Mouse (Mus musculus) liver, adult 2 months (tissue): ENCODE results near the gene Rnf10. TPM values are rescaled to one million over a fixed set of nuclear protein-coding genes. Genes with fewer than 3 reads are reported as not detected.

Experiments used
- DNase-seq: peaks from one replicate; pipeline ENCODE4 v3.0.0-alpha.2; 2011; ENCODE audit warnings: low read depth, low spot score; ENCODE audit errors: extremely low read depth
- H3K27ac ChIP-seq: fragments of 200-500 bp; replicated peaks from 2 replicates; pipeline ENCODE4 v1.5.1; 2012; ENCODE audit warnings: low read depth, mild to moderate bottlenecking, control low read depth, inconsistent platforms, low read length; ENCODE audit not compliant: insufficient read depth
- H3K27me3 ChIP-seq: fragments of 200-500 bp; 2 replicates; pipeline ENCODE4 v1.6.1; 2012; ENCODE audit warnings: mild to moderate bottlenecking, moderate library complexity, low read length, inconsistent platforms; ENCODE audit not compliant: control insufficient read depth, insufficient read depth
- H3K36me3 ChIP-seq: fragments of 200-500 bp; 2 replicates; pipeline ENCODE4 v1.6.1; 2012; ENCODE audit warnings: low read length, inconsistent platforms; ENCODE audit not compliant: control insufficient read depth, insufficient read depth
- H3K4me1 ChIP-seq: fragments of 200-500 bp; 2 replicates; pipeline ENCODE4 v1.6.1; 2011; ENCODE audit warnings: low read length; ENCODE audit not compliant: control insufficient read depth, insufficient read depth
- H3K4me3 ChIP-seq: fragments of 200-500 bp; 2 replicates; pipeline ENCODE4 v1.5.1; 2011; ENCODE audit warnings: low read depth, mild to moderate bottlenecking, control low read depth, low read length, moderate library complexity; ENCODE audit not compliant: insufficient read depth
- H3K79me2 ChIP-seq: fragments of 200-500 bp; 2 replicates; pipeline ENCODE4 v1.6.1; 2012; ENCODE audit warnings: inconsistent platforms, mild to moderate bottlenecking, low read length, moderate library complexity; ENCODE audit not compliant: control insufficient read depth, insufficient read depth
- H3K9ac ChIP-seq: fragments of 200-500 bp; 2 replicates; pipeline ENCODE4 v1.6.1; 2012; ENCODE audit warnings: low read depth, mild to moderate bottlenecking, control low read depth, inconsistent platforms, low read length
- CTCF ChIP-seq: fragments of 200-500 bp; IDR thresholded peaks from 2 replicates; pipeline ENCODE4 v1.5.1; 2011; ENCODE audit warnings: low read depth, low read length, control low read depth
- POLR2A ChIP-seq: fragments of 200-500 bp; IDR thresholded peaks from 2 replicates; pipeline ENCODE4 v1.6.1; 2011; ENCODE audit warnings: low read length, control low read depth; ENCODE audit not compliant: insufficient read depth; ENCODE audit errors: extremely low read depth
- WGBS: fragments of 180-500 bp; shearing (Covaris S2); methylation state at CpG from one replicate; pipeline ENCODE4 v1.1.7; 2018; 5-methylcytosine and 5-hydroxymethylcytosine counted together
- polyA plus RNA-seq: library from polyadenylated mRNA; depleted of rRNA; stranded (reverse); fragments of >200 nt; gene quantifications from 2 replicates; pipeline ENCODE4 v1.2.3, GENCODE M21; 2012
- total RNA-seq: library from RNA; depleted of rRNA; stranded (reverse); fragments of >200 nt; gene quantifications from 2 replicates; pipeline ENCODE4 v1.2.3, GENCODE M21; 2014

Gene Rnf10
- total and polyA plus RNA-seq, 2 experiments: 32.1 to 79.2 TPM

DNA sequence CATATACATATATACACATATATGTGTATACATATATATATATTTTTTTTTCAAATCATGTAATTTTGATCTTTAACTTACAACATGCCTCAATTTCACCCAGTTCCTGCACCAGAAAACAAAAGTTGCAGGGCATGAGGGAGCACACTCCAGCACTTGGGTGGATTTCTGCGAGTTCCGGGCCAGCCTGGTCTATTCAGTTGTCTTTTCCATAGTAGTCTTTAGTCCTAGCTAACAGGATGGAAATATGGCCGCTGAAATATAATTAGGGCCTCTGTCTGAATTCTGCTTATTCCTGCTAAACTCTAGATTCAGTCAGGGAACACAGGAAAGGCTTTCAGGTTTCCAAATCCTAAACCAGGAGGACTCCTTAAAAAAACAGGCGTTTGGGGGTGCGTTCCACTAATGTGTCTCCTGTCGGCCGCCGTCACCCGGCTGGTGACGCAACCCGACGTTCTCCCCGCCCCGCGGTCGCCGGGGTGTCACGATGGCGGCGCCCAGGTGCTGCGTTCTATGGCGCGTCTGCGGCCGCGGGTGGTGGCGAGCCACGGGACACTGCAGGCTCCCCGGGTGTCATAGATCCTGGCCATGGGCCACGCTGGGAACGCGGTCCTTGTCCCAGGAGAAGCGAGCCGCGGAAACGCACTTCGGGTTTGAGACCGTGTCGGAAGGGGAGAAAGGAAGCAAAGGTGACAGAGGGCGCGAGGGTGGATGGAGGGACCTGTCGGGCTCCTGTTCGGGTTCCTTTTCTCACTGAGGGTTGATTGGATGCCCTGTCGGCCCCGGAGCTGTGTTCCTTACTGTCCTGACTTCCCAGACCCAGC lies 6.7 kb upstream of the Rnf10 start, which contains the start of gene Coq5:
Gene Coq5 (plus strand): TSS at position 441 of the 824 bp plus-strand sequence.
- Histone ChIP-seq H3K27me3 (no peaks in the 10 kb centered on the region), H3K4me3 (peak within 1 kb of the TSS; percentile 100), H3K9ac (peak within 1 kb of the TSS; percentile 98), H3K4me1 (peaks cover 3% of the 10 kb centered on the region), H3K36me3 (peaks cover 3% of the 10 kb centered on the region; the same call in 1 of the 2 replicates), H3K79me2 (peaks cover 12% of the 10 kb centered on the region), H3K27ac (peak within 1 kb of the TSS; percentile 88)
- WGBS: 3% methylated on average over 45 of the region's 45 CpGs
- TF ChIP-seq POLR2A: peak; percentile 69; the same call in 1 of the 2 replicates
- TF ChIP-seq CTCF: no peak
- peak; percentile 57 for DNase-seq

DNA sequence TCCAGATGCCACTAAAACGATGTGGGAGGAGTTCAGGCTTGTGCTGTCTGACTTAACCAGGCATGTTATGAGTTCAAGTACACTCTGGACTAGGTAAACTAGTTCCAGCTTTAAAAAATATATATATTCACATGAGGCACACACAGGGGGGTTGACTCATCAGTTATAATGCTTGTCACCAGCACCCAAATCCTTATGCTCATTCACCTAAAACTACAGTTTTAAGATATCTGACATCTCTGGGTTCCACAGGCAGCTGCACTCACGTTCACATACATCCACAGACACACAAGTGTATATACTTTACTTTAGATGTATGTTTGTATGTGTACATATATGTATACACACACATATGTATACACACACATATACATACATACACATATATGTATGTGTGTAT lies 6.1 kb upstream of the Rnf10 start:
- 75% methylated on average over 2 of the region's 2 CpGs for WGBS
- Histone ChIP-seq H3K36me3 (no peaks in the 10 kb centered on the region), H3K9ac (no peak overlapping the region), H3K4me1 (peaks cover 3% of the 10 kb centered on the region), H3K27me3 (no peaks in the 10 kb centered on the region), H3K4me3 (no peak overlapping the region), H3K79me2 (peaks cover 12% of the 10 kb centered on the region), H3K27ac (no peak overlapping the region)
- TF ChIP-seq CTCF (no peak), POLR2A (no peak)
- no peak for DNase-seq

DNA sequence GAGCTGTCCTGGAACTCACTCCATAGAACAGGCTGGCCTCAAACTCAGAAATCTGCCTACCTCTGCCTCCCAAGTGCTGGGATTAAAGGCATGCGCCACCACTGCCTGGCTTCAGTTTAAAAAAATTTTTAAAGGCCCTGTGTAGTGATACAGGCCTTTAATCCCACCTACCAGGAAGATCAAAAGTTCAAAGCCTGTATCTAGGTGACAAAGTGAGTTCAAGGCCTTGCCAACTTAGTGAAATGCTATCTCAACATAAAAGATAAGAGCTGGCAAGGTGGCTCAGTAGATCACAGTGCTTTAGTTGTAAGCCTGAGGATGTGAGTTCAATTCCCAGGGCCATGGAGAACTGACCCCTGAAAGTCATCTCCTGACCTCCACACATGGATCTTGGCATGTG lies 5.4 kb upstream of the Rnf10 start:
- Histone ChIP-seq H3K27ac (no peak overlapping the region), H3K27me3 (no peaks in the 10 kb centered on the region), H3K4me1 (peaks cover 6% of the 10 kb centered on the region), H3K4me3 (no peak overlapping the region), H3K9ac (no peak overlapping the region), H3K79me2 (peaks cover 12% of the 10 kb centered on the region), H3K36me3 (no peaks in the 10 kb centered on the region)
- WGBS: 38% methylated on average over 1 of the region's 1 CpGs
- TF ChIP-seq POLR2A (no peak), CTCF (no peak)
- DNase-seq: peak; percentile 81

DNA sequence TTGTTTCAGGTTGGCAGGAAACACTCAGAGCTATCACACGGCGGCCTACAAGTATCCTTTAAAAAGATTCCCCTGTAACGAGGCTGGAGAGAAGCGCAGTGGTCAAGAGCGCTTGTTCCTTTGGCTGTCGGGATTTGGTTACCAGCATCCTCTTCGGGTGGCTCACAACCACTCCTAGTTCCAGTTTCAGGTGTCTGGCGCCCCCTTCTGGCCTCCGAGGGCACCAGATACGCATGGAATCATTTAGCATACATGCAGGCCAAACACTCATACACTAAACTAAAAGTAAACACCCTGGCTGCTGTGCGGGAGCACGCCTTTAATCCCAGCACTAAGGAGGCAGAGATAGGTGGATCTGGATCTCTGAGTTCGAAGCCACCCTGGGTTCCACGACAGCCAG lies 3.3 kb upstream of the Rnf10 start:
- Histone ChIP-seq H3K4me3 (no peak overlapping the region), H3K4me1 (peaks cover 7% of the 10 kb centered on the region), H3K9ac (no peak overlapping the region), H3K36me3 (no peaks in the 10 kb centered on the region), H3K27ac (no peak overlapping the region), H3K27me3 (no peaks in the 10 kb centered on the region), H3K79me2 (peaks cover 23% of the 10 kb centered on the region)
- no peak for TF ChIP-seq POLR2A
- TF ChIP-seq CTCF: peak; percentile 68
- 62% methylated on average over 14 of the region's 14 CpGs for WGBS
- DNase-seq: no peak

DNA sequence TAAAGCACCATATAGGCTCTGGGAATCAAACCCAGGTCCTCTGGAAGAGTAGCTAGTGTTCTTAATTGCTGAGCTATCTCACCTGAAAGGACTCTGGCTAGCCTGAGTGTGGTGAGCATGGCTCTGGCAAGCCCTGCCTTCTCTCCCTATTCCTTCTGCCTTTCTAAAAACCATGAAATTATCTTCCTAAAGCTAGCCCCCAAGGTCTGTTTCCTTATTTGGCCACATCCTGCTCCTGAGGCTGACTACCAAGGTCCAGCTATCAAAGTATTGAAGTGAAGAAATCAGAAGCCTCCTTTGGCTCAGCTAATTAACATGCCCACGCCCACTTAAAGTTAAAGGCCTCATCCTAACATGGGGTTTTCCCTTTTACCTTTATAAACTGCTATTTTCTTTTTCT lies 2.1 kb upstream of the Rnf10 start:
- peak; percentile 65 for DNase-seq
- Histone ChIP-seq H3K27ac (no peak overlapping the region), H3K79me2 (peaks cover 29% of the 10 kb centered on the region)

DNA sequence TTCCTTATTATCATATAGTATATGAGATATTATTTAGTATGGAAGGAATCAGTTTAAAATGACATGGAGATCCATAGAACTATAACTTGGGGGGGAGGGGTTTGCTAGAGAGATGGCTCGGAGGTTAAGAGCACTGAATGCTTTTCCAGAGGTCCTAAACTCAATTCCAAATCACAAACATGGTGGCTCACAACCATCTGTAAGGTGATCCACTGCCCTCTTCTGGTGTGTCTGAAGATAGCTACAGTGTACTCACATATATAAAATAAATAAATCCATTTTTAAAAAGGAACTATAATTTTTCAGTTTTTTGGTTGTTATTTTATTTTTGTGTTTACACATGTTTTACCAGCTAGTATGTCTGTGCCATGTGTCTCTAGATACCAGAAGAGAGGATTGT lies 1.7 kb upstream of the Rnf10 start:
- Histone ChIP-seq H3K27ac (no peak overlapping the region), H3K9ac (no peak overlapping the region), H3K36me3 (no peaks in the 10 kb centered on the region; the same call in 1 of the 2 replicates), H3K79me2 (peaks cover 29% of the 10 kb centered on the region), H3K4me1 (peaks cover 15% of the 10 kb centered on the region), H3K4me3 (no peak overlapping the region), H3K27me3 (no peaks in the 10 kb centered on the region)
- no peak for DNase-seq
- TF ChIP-seq CTCF: no peak
- no peak for TF ChIP-seq POLR2A
- WGBS: 41% methylated on average over 1 of the region's 1 CpGs

More for the DNA sequence above, 2.1 kb upstream of the Rnf10 start:
- H3K4me1 ChIP-seq: peaks cover 13% of the 10 kb centered on the region
- H3K9ac ChIP-seq: no peak overlapping the region
- no peak overlapping the region for H3K4me3 ChIP-seq
- no peaks in the 10 kb centered on the region; the same call in 1 of the 2 replicates for H3K36me3 ChIP-seq
- WGBS: 98% methylated on average over 1 of the region's 1 CpGs
- TF ChIP-seq POLR2A (no peak), CTCF (no peak)
- no peaks in the 10 kb centered on the region for H3K27me3 ChIP-seq
